Mouse (Mus musculus) lung, embryonic 14.5 days (tissue): ENCODE results near the gene Engase. TPM values are rescaled to one million over a fixed set of nuclear protein-coding genes. Genes with fewer than 3 reads are reported as not detected.
A peak's percentile ranks its signal among the peaks of the same experiment; 100 is the strongest.

Source experiments
- ATAC-seq: fragments of 200-750 bp; cut with Nextera tagmentation; 2 replicates; pipeline ENCODE4 v1.8.0; 2017; ENCODE audit warnings: mild to moderate bottlenecking, moderate TSS enrichment, moderate library complexity; ENCODE audit not compliant: insufficient read depth
- DNase-seq: peaks from one replicate; pipeline ENCODE4 v3.0.0-alpha.2; 2015
- H3K27ac ChIP-seq: fragments of 300-500 bp; sonication (generic); 2 replicates; pipeline ENCODE4 v1.5.1; 2014; ENCODE audit warnings: low read depth, mild to moderate bottlenecking, moderate library complexity
- H3K27me3 ChIP-seq: fragments of 300-500 bp; sonication (generic); 2 replicates; pipeline ENCODE4 v1.6.1; 2014; ENCODE audit warnings: low read length, control low read depth; ENCODE audit not compliant: insufficient read depth
- H3K36me3 ChIP-seq: fragments of 300-500 bp; sonication (generic); 2 replicates; pipeline ENCODE4 v1.6.1; 2014; ENCODE audit warnings: control low read depth; ENCODE audit not compliant: insufficient read depth
- H3K4me1 ChIP-seq: fragments of 300-500 bp; sonication (generic); 2 replicates; pipeline ENCODE4 v1.6.1; 2014; ENCODE audit warnings: antibody characterized with exemption, control low read depth; ENCODE audit not compliant: insufficient read depth
- H3K4me2 ChIP-seq: fragments of 300-500 bp; sonication (generic); 2 replicates; pipeline ENCODE4 v1.6.1; 2014; ENCODE audit warnings: mild to moderate bottlenecking
- H3K4me3 ChIP-seq: fragments of 300-500 bp; sonication (generic); 2 replicates; pipeline ENCODE4 v1.5.1; 2014; ENCODE audit warnings: low read depth, low read length
- H3K9ac ChIP-seq: fragments of 300-500 bp; sonication (generic); 2 replicates; pipeline ENCODE4 v1.6.1; 2014
- H3K9me3 ChIP-seq: fragments of 300-500 bp; sonication (generic); 2 replicates; pipeline ENCODE4 v1.6.1; 2016; ENCODE audit warnings: low read depth, low read length, control low read depth
- CTCF ChIP-seq: IDR thresholded peaks from 2 replicates; pipeline ENCODE4 v1.5.1; 2016; ENCODE audit warnings: antibody characterized with exemption, low read depth
- WGBS: fragments of 180-500 bp; shearing (Covaris S2); extraction: QIAGEN DNeasy Blood & Tissue Kit; methylation state at CpG from one replicate; pipeline ENCODE4 v1.1.7; 2014; 5-methylcytosine and 5-hydroxymethylcytosine counted together
- polyA plus RNA-seq: library from polyadenylated mRNA; unstranded; fragments of >200 nt; fragmentation: Nextera tagmentation; extraction: Ambion mirVana; gene quantifications from 2 replicates; pipeline ENCODE4 v1.2.1, GENCODE M21; 2014

The Engase gene
- polyA plus RNA-seq, 1 experiment from 2014 or later = 10.5 TPM

DNA sequence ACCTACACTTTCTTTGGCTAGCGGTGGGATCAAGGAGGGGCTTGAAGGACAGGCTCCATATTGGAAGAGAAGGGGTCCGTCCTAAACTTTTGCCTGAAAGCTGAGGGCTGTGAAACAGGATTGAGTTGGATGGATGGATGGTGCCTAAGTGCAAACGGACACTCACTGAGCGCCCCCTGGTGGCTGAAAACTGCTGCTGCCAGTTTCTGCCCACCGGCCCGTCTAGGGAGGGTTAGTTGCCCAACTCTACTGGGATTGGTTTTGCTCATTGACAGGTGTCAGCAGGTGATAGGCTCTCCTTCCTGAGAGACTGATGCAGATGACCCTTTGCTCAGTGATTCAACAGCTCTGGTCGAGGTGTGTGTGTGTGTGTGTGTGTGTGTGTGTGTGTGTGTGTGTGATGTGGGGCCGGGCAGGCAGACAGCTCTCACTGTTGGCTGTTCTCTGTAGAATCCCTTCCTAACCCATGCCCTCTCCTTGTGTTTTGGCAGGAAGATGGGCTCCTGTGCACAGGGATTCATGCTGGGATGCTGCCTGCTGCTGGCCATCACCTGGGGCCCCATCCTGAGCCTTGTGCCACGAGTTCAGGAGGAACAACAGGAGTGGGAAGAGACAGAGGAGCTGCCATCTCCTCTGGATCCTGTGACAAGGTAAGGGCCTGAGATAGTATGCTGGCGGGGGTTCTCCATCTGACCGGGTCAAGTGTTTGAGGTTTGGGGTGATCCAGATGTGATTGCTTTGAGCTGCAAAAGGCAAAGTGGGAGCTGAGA is 33.2 kb upstream of the Engase start:
- WGBS = 29% methylated on average over 11 of the region's 11 CpGs

GRCm38 (mm10) chr11:118445843-118446242 is 30.8 kb upstream of the Engase start:
- peak; percentile 98 for TF ChIP-seq CTCF
- H3K27ac ChIP-seq = no peak overlapping the region
- H3K4me2 ChIP-seq = no peak overlapping the region
- H3K27me3 ChIP-seq = no peaks in the 10 kb centered on the region; the same call in 1 of the 2 replicates
- 12% methylated on average over 3 of the region's 3 CpGs for WGBS
- peak; percentile 93 for DNase-seq
- H3K9ac ChIP-seq = no peak overlapping the region
- peak; percentile 74; the same call in 1 of the 2 replicates for ATAC-seq
- no peaks in the 10 kb centered on the region for H3K9me3 ChIP-seq
- no peak overlapping the region for H3K4me3 ChIP-seq
- H3K36me3 ChIP-seq = 0 out of 2 replicates have a peak, but pooled peaks cover 5% of the 10 kb centered on the region
- no peaks in the 10 kb centered on the region for H3K4me1 ChIP-seq

More for the DNA sequence above, 33.2 kb upstream of the Engase start:
- Histone ChIP-seq H3K27ac (no peak overlapping the region), H3K9ac (no peak overlapping the region), H3K4me1 (0 out of 2 replicates have a peak, but pooled peaks cover under 1% of the 10 kb centered on the region), H3K27me3 (no peaks in the 10 kb centered on the region; the same call in 1 of the 2 replicates), H3K9me3 (no peaks in the 10 kb centered on the region), H3K4me3 (no peak overlapping the region), H3K36me3 (0 out of 2 replicates have a peak, but pooled peaks cover 3% of the 10 kb centered on the region), H3K4me2 (no peak overlapping the region)
- peak; percentile 94 for TF ChIP-seq CTCF
- peak; percentile 93 for DNase-seq
- ATAC-seq = peak; percentile 33; the same call in 1 of the 2 replicates

DNA sequence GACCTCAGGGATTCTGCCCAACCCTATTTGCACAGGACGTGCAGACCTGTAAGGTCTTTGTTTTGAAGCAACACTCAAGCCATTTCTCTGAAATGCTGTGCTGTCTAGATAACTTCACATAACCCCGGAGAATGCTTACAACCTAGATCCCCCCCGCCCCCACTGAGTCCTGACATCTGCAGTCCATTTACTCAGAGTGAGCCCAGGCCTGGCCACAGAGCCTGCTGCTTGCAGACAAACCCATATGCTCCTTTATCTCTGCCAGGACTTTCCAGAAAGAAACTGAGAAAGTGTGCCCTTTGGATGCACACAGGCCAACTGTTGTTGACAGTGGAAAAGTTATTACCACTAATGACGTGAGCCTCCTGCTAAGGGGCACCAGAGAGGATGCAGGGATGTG is 29.3 kb upstream of the Engase start:
- Histone ChIP-seq H3K36me3 (0 out of 2 replicates have a peak, but pooled peaks cover 8% of the 10 kb centered on the region), H3K27me3 (no peaks in the 10 kb centered on the region; the same call in 1 of the 2 replicates), H3K9me3 (no peaks in the 10 kb centered on the region), H3K9ac (no peak overlapping the region), H3K4me2 (no peak overlapping the region), H3K27ac (no peak overlapping the region), H3K4me1 (no peaks in the 10 kb centered on the region), H3K4me3 (no peak overlapping the region)
- DNase-seq (no peak), ATAC-seq (no peak)
- no peak for TF ChIP-seq CTCF
- WGBS = 57% methylated on average over 4 of the region's 4 CpGs

DNA sequence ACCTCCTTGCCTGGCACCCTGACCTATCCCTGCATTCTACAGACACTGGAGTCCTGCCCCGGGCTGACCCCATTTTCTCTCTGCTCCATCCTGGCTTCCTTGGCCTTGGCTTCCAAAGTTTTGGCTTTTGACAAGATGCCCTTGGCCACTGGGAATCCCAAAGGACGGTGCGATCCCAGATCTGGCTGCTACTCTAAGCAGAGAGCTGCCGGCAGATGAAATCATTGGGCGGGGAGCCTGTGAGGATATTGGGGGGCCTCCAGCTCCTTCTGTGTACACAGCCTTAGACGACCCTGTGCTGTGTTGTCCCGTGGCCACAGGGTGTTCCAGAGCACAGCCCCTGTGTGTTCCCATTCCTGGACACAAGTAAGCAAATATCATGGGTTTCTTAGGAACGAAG is 28.2 kb upstream of the Engase start:
- ATAC-seq (no peak), DNase-seq (no peak)
- no peaks in the 10 kb centered on the region; the same call in 1 of the 2 replicates for H3K27me3 ChIP-seq
- no peaks in the 10 kb centered on the region for H3K4me1 ChIP-seq
- H3K4me3 ChIP-seq = no peak overlapping the region
- no peaks in the 10 kb centered on the region for H3K9me3 ChIP-seq
- no peak overlapping the region for H3K4me2 ChIP-seq
- H3K27ac ChIP-seq = no peak overlapping the region
- H3K9ac ChIP-seq = no peak overlapping the region
- no peak for TF ChIP-seq CTCF
- 0 out of 2 replicates have a peak, but pooled peaks cover 8% of the 10 kb centered on the region for H3K36me3 ChIP-seq
- 79% methylated on average over 8 of the region's 8 CpGs for WGBS

- H3K27ac ChIP-seq = no peak overlapping the region
- no peaks in the 10 kb centered on the region for H3K4me1 ChIP-seq
- 77% methylated on average over 6 of the region's 6 CpGs for WGBS
- H3K27me3 ChIP-seq = no peaks in the 10 kb centered on the region
- no peak for DNase-seq
- no peaks in the 10 kb centered on the region for H3K9me3 ChIP-seq
- 0 out of 2 replicates have a peak, but pooled peaks cover 8% of the 10 kb centered on the region for H3K36me3 ChIP-seq
- no peak overlapping the region for H3K4me2 ChIP-seq
- no peak overlapping the region for H3K4me3 ChIP-seq
- no peak for TF ChIP-seq CTCF
- ATAC-seq = no peak
- no peak overlapping the region for H3K9ac ChIP-seq
These were observed 25.4 kb upstream of the Engase start for GRCm38 (mm10) chr11:118451211-118451610.

- Histone ChIP-seq H3K9ac (no peak overlapping the region), H3K36me3 (0 out of 2 replicates have a peak, but pooled peaks cover 8% of the 10 kb centered on the region), H3K9me3 (no peaks in the 10 kb centered on the region), H3K27ac (no peak overlapping the region), H3K4me2 (no peak overlapping the region), H3K4me3 (no peak overlapping the region), H3K4me1 (no peaks in the 10 kb centered on the region), H3K27me3 (no peaks in the 10 kb centered on the region)
- ATAC-seq = no peak
- 70% methylated on average over 2 of the region's 2 CpGs for WGBS
- DNase-seq = no peak
- TF ChIP-seq CTCF = no peak
These were observed 23.7 kb upstream of the Engase start for GRCm38 (mm10) chr11:118452955-118453354.

DNA sequence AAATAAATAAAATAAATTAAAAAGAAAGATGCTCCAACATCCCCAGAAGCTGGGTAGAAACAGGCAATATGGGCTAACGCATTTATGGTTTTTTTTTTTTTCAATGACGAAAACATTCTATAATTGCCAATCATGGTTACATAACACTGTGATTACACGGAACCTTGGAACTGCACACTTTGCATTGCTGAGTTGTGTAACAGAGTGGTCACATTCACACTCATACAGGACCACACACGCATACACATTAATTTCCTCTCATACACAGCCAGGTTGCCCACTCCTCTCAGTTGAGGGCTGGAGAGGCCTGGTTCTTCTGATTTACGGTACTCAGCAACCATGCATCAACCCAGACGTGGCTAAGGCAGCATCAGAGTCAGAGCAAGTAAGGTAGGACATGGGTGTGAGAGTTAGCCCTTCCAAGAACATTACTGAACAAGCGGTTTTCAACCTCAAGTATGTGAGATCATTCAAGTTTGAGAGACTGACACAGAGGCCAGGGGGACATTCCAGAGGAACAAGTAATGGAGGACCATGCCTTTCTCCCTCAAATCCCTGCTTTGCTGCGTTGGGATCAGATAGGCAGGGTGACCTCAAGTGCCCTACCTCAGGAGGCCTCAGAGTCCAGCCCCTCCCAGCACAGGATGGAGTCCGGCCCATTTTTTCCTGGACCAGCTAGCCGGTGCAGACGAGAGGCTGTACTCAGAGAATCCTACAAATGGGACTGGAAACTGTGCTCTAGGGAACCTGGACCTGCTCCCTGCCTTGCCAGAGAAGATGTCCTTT is 22.6 kb upstream of the Engase start:
- H3K27me3 ChIP-seq = no peaks in the 10 kb centered on the region
- no peak overlapping the region for H3K27ac ChIP-seq
- ATAC-seq = no peak
- H3K9ac ChIP-seq = no peak overlapping the region
- no peak for DNase-seq
- H3K4me1 ChIP-seq = no peaks in the 10 kb centered on the region
- H3K9me3 ChIP-seq = no peaks in the 10 kb centered on the region
- H3K36me3 ChIP-seq = 0 out of 2 replicates have a peak, but pooled peaks cover 3% of the 10 kb centered on the region
- 55% methylated on average over 11 of the region's 11 CpGs for WGBS
- H3K4me2 ChIP-seq = no peak overlapping the region
- no peak overlapping the region for H3K4me3 ChIP-seq
- no peak for TF ChIP-seq CTCF
